Mouse (Mus musculus) olfactory bulb, adult 2 months (tissue): ENCODE measurements at regions not wholly inside any gene's neighbourhood (a gene's known extent, or its start where the extent isn't known, plus 50 kb on each side); places are given as distances from the start of the nearest gene placed in this dataset.

ENCODE experiments used
- H3K27ac ChIP-seq: fragments of 200-500 bp; 2 replicates; pipeline ENCODE4 v1.5.1; 2012; ENCODE audit warnings: low read depth, low read length; ENCODE audit not compliant: insufficient read depth
- H3K4me1 ChIP-seq: fragments of 200-500 bp; 2 replicates; pipeline ENCODE4 v1.6.1; 2012; ENCODE audit warnings: low read length; ENCODE audit not compliant: control insufficient read depth, insufficient read depth
- H3K4me3 ChIP-seq: fragments of 200-500 bp; 2 replicates; pipeline ENCODE4 v1.5.1; 2012; ENCODE audit warnings: mild to moderate bottlenecking, low read depth, low read length, moderate library complexity; ENCODE audit not compliant: insufficient read depth
- CTCF ChIP-seq: fragments of 200-500 bp; IDR thresholded peaks from 2 replicates; pipeline ENCODE4 v1.5.1; 2012; ENCODE audit warnings: low read depth, mild to moderate bottlenecking, low read length, moderate library complexity; ENCODE audit not compliant: insufficient read depth
- POLR2A ChIP-seq: fragments of 200-500 bp; IDR thresholded peaks from 2 replicates; pipeline ENCODE4 v1.6.1; 2012; ENCODE audit warnings: mild to moderate bottlenecking, low read depth, low read length, moderate library complexity; ENCODE audit not compliant: insufficient read depth
- WGBS: fragments of 180-500 bp; shearing (Covaris S2); methylation state at CpG from one replicate; pipeline ENCODE4 v1.1.7; 2018; 5-methylcytosine and 5-hydroxymethylcytosine counted together

DNA sequence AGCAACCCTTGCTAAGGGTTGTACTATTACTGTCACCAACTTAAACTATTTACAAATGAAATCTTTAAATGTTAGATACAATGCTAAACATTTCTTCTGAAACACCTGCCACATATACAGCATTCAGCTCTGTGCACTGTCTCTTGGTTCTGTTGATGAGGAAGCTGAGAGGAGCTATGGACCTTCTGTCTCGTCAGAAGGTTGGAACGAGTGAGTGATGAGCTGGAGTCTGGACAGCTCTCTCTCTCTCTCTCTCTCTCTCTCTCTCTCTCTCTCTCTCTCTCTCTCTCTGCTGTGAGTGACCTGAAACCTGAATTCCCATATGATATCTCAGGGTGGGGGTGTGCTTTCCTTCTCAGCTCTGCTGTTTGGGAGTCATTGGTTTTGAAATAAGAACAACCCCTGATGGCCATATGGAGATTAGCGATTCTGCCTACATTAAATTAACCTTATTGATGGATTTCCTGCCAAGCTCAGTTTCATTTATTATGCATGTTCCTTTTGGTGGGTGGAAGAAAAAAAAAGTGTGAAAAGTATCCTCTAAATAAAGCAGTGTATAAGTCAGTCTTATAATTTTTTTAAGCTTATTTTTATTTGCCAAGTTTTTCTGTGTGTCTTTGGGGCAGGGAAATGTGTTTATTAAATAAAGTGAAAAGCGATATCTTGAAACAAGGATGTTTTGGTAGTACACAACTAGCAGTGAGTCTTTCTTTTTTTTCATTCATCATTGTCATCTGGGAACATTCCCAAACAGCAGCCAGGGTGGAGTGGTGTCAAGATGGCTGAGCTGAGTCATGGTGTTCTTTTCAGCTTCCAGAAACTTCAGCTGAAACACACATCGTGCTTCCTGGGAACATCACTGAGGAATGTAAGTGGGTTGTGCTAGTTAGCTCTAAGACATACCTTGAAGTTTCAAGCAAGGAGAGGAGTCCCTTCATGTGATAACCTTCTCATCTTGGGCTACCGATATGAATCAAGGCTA is 150.5 kb upstream of the Pfn2 start:
- no peak for TF ChIP-seq CTCF
- TF ChIP-seq POLR2A = no peak
- 81% methylated on average over 6 of the region's 6 CpGs for WGBS
- no peaks in the 10 kb centered on the region for H3K4me1 ChIP-seq
- H3K4me3 ChIP-seq = no peak overlapping the region
- no peak overlapping the region for H3K27ac ChIP-seq

DNA sequence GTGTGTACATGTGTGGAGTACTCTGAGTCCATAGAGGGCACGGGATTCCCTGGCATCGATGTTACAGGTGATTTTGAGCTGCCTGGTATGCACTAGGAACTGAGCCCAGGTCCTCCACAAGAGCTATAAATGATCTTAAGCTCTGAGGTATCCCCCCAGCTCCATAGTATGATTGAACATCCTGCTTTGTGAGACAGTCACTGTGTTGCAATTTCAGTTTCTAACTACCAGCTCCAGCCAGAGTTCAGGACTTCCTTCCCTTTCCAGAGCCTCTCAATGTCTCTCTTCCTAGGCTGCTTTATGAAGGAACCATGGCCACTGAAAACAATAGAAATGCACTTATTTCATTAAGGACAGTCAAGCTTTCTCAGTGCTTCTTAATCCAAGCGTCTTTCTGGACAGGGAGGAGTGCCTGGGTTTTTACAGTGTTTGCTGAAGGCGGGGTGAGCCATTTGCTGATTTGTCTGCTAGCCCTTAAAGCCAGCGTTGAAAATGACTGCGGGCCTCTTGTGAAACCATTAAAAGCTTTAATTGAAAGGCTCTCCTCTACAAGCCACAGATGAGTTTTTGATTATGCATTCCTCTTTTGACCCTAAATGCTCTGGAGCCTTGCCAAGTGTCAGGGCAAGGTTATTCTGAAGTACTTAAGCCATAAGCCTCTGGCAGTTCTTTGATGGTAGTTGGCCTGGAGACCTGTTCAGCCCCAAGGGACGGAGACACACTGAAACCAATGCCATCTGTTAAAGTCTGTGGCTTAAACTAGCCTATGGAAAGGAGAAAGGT is 155.1 kb upstream of the Pfn2 start:
- Histone ChIP-seq H3K27ac (no peak overlapping the region), H3K4me3 (no peak overlapping the region), H3K4me1 (no peaks in the 10 kb centered on the region)
- TF ChIP-seq CTCF = no peak
- no peak for TF ChIP-seq POLR2A
- 63% methylated on average over 7 of the region's 7 CpGs for WGBS

DNA sequence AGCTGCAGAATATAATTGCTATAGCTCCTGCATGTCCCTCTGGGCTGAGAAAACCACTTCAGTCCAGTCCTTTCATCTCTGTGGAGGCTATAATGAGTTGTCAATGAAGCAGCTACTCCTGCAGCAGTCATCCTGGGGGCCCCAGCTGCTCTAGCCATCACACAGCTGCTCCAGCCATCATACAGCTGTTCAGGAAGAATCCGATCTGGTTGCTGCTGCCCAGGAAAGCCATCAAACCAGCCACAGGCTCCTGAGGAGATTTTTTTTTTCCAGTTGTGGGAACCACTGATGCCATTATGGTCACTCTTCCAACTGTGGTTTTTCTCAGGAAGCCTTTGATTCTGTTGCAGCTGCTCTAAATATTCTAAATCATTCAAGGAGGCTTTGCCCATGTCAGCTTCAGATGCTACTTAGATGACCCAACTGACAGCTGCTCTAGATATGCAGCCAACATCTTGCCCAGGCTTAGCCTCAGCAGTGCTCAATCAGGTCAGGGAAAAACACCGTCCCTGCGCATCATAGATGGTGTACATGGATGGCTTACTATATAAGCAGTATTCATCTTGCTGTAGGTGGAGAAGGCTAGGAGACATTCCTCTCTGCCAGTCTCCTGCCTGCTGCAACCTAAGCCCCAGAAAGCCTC is 177.0 kb upstream of the Pfn2 start:
- no peak overlapping the region for H3K4me3 ChIP-seq
- no peak for TF ChIP-seq POLR2A
- no peak for TF ChIP-seq CTCF
- H3K27ac ChIP-seq = no peak overlapping the region
- no peaks in the 10 kb centered on the region for H3K4me1 ChIP-seq
- WGBS = 82% methylated on average over 3 of the region's 3 CpGs

DNA sequence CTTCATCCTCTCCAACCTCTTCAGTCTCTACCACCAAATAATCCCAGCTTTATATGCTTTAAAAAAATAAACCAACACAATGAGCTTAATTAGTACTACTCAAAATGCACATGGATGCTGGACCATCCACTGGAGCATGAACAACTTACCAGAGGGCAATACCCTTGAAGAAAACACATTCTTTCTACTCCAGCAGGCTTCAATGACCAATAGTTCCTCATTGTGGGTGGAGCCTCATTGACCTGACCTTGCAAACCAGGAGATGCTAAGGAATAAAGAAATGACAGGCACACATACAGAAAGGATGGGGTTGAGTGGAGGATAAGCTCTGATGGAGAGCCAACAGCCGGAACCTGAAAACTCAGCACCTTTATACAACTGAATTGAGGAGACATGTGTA is 201.7 kb upstream of the Pfn2 start:
- no peaks in the 10 kb centered on the region for H3K4me1 ChIP-seq
- 94% methylated on average over 1 of the region's 1 CpGs for WGBS
- H3K4me3 ChIP-seq = no peak overlapping the region
- H3K27ac ChIP-seq = no peak overlapping the region
- TF ChIP-seq CTCF (no peak), POLR2A (no peak)

DNA sequence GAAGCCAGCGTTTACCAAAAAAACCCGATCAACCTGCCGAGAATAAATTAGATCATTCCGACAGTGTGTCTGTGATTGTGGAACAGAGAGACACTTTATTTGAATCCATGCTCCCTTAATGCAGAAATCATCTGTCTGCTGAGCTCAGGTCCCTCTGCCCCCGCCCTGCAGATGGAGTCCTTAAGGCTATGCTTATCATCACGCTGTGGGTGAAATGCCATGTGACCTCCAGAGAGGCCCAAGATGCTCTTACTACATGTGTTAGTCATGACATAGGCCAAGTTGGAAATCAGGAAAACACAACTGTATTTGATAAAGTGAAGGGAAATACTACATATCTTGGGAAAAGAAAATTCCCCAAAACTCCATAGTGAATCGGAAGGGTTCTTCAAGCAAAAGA is 206.8 kb upstream of the Pfn2 start:
- 89% methylated on average over 7 of the region's 7 CpGs for WGBS
- H3K4me3 ChIP-seq = no peak overlapping the region
- TF ChIP-seq CTCF (no peak), POLR2A (no peak)
- H3K27ac ChIP-seq = no peak overlapping the region
- H3K4me1 ChIP-seq = no peaks in the 10 kb centered on the region

DNA sequence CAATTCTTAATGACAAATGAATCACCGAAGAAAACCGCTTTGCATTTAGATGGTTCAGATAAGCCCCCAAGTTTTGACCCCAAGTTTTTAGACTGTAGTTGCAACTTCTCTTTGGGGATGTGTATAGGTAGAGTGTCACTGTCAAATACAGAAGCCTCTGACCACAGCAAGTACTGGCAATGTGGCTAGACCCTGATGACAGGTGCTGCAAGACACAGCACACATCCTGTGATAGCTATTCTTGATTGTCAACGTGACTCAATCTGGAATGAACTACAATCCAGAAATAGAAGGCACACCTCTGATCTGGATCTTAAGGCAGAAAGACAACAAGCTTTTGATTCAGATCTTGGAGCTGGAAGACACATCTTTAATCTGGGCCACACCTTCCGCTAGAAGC is 207.3 kb upstream of the Pfn2 start:
- WGBS = 94% methylated on average over 4 of the region's 4 CpGs
- H3K27ac ChIP-seq = no peak overlapping the region
- H3K4me3 ChIP-seq = no peak overlapping the region
- H3K4me1 ChIP-seq = no peaks in the 10 kb centered on the region
- no peak for TF ChIP-seq CTCF

DNA sequence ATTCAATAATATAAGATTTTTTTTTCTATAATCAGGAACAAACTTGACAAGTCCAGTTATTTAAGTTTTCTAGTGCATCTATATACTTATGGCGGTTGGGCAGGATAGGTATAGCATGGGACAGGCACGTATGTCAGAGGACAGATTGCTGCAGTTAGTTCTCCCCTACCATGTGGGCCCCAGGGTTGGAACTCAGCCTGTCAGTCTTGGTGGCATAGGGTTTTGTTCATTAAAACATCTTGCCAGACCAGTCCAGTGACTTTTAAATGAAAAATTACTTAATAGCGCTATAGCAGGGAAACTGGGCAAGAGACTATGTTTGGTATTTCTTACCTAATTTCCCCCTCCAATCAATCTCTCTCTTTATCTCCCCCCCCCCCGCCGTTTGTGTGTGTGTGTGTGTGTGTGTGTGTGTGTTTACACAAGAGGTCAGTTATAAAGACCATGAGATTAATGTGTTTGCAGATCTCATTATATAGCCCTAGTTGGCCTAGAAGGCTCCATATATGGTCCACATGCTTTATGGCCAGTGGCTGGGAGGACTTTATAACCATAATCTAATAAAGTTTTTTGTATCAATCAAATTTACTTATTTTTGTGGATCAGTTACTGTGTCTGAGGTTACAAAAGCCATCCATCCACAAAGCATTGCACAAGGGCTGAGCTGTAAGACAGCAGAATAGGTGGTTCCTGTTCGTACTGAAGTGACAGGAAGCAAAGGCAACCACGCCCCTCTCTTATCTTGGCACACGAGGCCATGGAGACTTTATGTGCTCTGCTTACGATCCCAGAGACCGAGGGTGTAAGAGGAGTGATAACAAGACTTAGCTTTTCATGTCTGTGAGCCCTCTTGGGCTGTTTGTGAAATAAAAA is 208.5 kb upstream of the Pfn2 start:
- no peak overlapping the region for H3K4me3 ChIP-seq
- TF ChIP-seq POLR2A = no peak
- TF ChIP-seq CTCF = no peak
- H3K4me1 ChIP-seq = no peaks in the 10 kb centered on the region
- WGBS = 87% methylated on average over 10 of the region's 10 CpGs
- no peak overlapping the region for H3K27ac ChIP-seq

DNA sequence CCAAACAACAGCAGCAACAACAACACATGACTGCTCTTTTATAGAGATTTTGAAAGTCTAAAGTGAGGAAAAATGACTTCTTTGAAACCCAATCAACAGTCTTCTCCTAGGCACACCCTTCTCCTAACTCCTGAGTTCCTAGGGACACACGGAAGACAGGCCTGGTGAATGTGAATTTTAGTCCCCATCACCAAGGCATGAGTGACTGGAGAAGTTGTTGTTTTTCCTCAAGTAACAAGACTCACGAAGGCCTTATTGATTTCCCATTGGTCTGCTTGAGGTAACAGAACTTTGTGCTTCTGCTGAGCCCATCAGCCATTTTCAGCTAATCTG is 209.2 kb upstream of the Pfn2 start:
- H3K4me3 ChIP-seq = no peak overlapping the region
- no peak for TF ChIP-seq POLR2A
- TF ChIP-seq CTCF = no peak
- no peaks in the 10 kb centered on the region for H3K4me1 ChIP-seq
- H3K27ac ChIP-seq = no peak overlapping the region
- WGBS = 96% methylated on average over 2 of the region's 2 CpGs
